Mouse (Mus musculus): ENCODE results near the gene Glp1r.

DNA sequence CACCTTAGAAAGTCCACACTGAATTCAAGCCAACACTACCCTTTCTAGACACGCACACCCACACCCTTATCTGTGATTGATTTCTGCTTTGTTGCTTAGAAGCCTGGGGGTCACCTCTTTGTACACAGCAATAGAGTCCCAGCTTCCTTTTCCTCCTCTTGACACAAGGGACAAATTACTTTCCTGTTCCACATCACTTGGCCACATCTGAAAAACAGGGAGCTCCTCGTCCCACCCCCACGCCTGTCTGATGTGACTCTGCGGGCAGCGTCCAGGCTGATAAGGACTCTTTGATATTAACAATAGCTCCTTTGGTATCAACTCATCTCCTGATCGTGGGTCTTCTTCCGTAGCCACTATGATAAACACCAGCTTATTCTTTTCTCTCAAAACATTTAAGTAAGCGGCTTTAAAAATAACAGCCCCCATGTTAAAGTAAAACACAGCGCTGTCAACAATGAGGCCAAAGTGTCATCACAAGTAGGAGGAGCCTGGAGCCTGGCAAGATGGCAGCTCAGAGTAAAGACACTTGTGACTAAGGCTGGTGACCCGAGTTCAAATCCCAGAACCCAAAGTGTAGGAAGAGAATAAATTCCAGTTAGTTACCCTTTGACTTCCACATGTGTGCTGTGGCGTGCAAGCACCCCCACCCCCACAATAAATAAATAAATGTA lies 42.9 kb upstream of the Glp1r start:
- TF ChIP-seq CTCF (IDR thresholded peaks at IDR 0.05) (no peak), EP300 (IDR thresholded peaks at IDR 0.05) (peak; percentile 89)

All from lung, postnatal 0 days (tissue).